Mouse (Mus musculus): ENCODE data around the gene Pde4c. TPM values are rescaled to one million over a fixed set of nuclear protein-coding genes. Genes with fewer than 3 reads are reported as not detected.

Gene Pde4c
- polyA plus RNA-seq, 1 experiment from 2014 or later: 0.23 TPM

GRCm38 (mm10) chr8:70771217-70771616 lies 47.7 kb downstream of the Pde4c start:
- H3K27me3 ChIP-seq (ENCODE audit: control insufficient read depth, insufficient read depth, low read depth, low read length): peaks cover 4% of the 10 kb centered on the region
- H3K4me2 ChIP-seq (ENCODE audit: low read length): no peak overlapping the region
- no peak overlapping the region for H3K27ac ChIP-seq (ENCODE audit: low read length)
- H3K9me3 ChIP-seq (replicated peaks; ENCODE audit: control insufficient read depth, low read length, poor library complexity, severe bottlenecking): no peaks in the 10 kb centered on the region
- no peak overlapping the region for H3K4me3 ChIP-seq (ENCODE audit: low read depth, low read length)
- 92% methylated on average over 7 of the region's 7 CpGs for WGBS
- H3K4me1 ChIP-seq (ENCODE audit: control insufficient read depth, insufficient read depth, low read length): peaks cover 36% of the 10 kb centered on the region
- H3K36me3 ChIP-seq (ENCODE audit: control insufficient read depth, insufficient read depth, low read length): peaks cover 35% of the 10 kb centered on the region
- no peak overlapping the region for H3K9ac ChIP-seq (ENCODE audit: low read depth, low read length)
- ATAC-seq: no peak

GRCm38 (mm10) chr8:70772075-70772474 lies 48.6 kb downstream of the Pde4c start:
- Histone ChIP-seq H3K9ac (ENCODE audit: low read depth, low read length) (no peak overlapping the region), H3K36me3 (ENCODE audit: control insufficient read depth, insufficient read depth, low read length) (peaks cover 35% of the 10 kb centered on the region), H3K4me2 (ENCODE audit: low read length) (no peak overlapping the region), H3K9me3 (replicated peaks; ENCODE audit: control insufficient read depth, low read length, poor library complexity, severe bottlenecking) (no peaks in the 10 kb centered on the region), H3K27me3 (ENCODE audit: control insufficient read depth, insufficient read depth, low read depth, low read length) (peaks cover 4% of the 10 kb centered on the region), H3K27ac (ENCODE audit: low read length) (no peak overlapping the region), H3K4me1 (ENCODE audit: control insufficient read depth, insufficient read depth, low read length) (peaks cover 30% of the 10 kb centered on the region), H3K4me3 (ENCODE audit: low read depth, low read length) (no peak overlapping the region)
- WGBS: 93% methylated on average over 13 of the region's 13 CpGs
- no peak for ATAC-seq

GRCm38 (mm10) chr8:70772890-70773289 lies 49.4 kb downstream of the Pde4c start:
- H3K9ac ChIP-seq (ENCODE audit: low read depth, low read length): no peak overlapping the region; the same call in 1 of the 2 replicates
- no peaks in the 10 kb centered on the region for H3K9me3 ChIP-seq (replicated peaks; ENCODE audit: control insufficient read depth, low read length, poor library complexity, severe bottlenecking)
- H3K4me3 ChIP-seq (ENCODE audit: low read depth, low read length): no peak overlapping the region
- H3K4me1 ChIP-seq (ENCODE audit: control insufficient read depth, insufficient read depth, low read length): peaks cover 35% of the 10 kb centered on the region
- peaks cover under 1% of the 10 kb centered on the region; the same call in 1 of the 2 replicates for H3K27me3 ChIP-seq (ENCODE audit: control insufficient read depth, insufficient read depth, low read depth, low read length)
- no peak overlapping the region for H3K4me2 ChIP-seq (ENCODE audit: low read length)
- H3K27ac ChIP-seq (ENCODE audit: low read length): no peak overlapping the region; the same call in 1 of the 2 replicates
- WGBS: 90% methylated on average over 9 of the region's 9 CpGs
- H3K36me3 ChIP-seq (ENCODE audit: control insufficient read depth, insufficient read depth, low read length): peaks cover 31% of the 10 kb centered on the region
- ATAC-seq: no peak

- Histone ChIP-seq H3K4me2 (ENCODE audit: low read length) (peak overlapping the region; percentile 22; the same call in 1 of the 2 replicates), H3K9me3 (replicated peaks; ENCODE audit: control insufficient read depth, low read length, poor library complexity, severe bottlenecking) (no peaks in the 10 kb centered on the region), H3K9ac (ENCODE audit: low read depth, low read length) (peak overlapping the region; percentile 47), H3K36me3 (ENCODE audit: control insufficient read depth, insufficient read depth, low read length) (peaks cover 30% of the 10 kb centered on the region), H3K27ac (ENCODE audit: low read length) (peak overlapping the region; percentile 58; the same call in 1 of the 2 replicates), H3K4me1 (ENCODE audit: control insufficient read depth, insufficient read depth, low read length) (peaks cover 37% of the 10 kb centered on the region), H3K4me3 (ENCODE audit: low read depth, low read length) (no peak overlapping the region), H3K27me3 (ENCODE audit: control insufficient read depth, insufficient read depth, low read depth, low read length) (no peaks in the 10 kb centered on the region)
- no peak for ATAC-seq
- 76% methylated on average over 5 of the region's 5 CpGs for WGBS
Observed at GRCm38 (mm10) chr8:70773410-70773809, 49.9 kb downstream of the Pde4c start.

GRCm38 (mm10) chr8:70773833-70774232 lies 50.3 kb downstream of the Pde4c start:
- Histone ChIP-seq H3K36me3 (ENCODE audit: control insufficient read depth, insufficient read depth, low read length) (peaks cover 28% of the 10 kb centered on the region), H3K9me3 (replicated peaks; ENCODE audit: control insufficient read depth, low read length, poor library complexity, severe bottlenecking) (no peaks in the 10 kb centered on the region), H3K4me3 (ENCODE audit: low read depth, low read length) (no peak overlapping the region), H3K27me3 (ENCODE audit: control insufficient read depth, insufficient read depth, low read depth, low read length) (no peaks in the 10 kb centered on the region), H3K4me1 (ENCODE audit: control insufficient read depth, insufficient read depth, low read length) (peaks cover 37% of the 10 kb centered on the region), H3K9ac (ENCODE audit: low read depth, low read length) (peak overlapping the region; percentile 47; the same call in 1 of the 2 replicates), H3K4me2 (ENCODE audit: low read length) (peak overlapping the region; percentile 22; the same call in 1 of the 2 replicates), H3K27ac (ENCODE audit: low read length) (peak overlapping the region; percentile 58; the same call in 1 of the 2 replicates)
- no peak for ATAC-seq
- 63% methylated on average over 9 of the region's 9 CpGs for WGBS

- Histone ChIP-seq H3K9me3 (replicated peaks; ENCODE audit: control insufficient read depth, low read length, poor library complexity, severe bottlenecking) (no peaks in the 10 kb centered on the region), H3K27ac (ENCODE audit: low read length) (no peak overlapping the region), H3K36me3 (ENCODE audit: control insufficient read depth, insufficient read depth, low read length) (peaks cover 31% of the 10 kb centered on the region), H3K9ac (ENCODE audit: low read depth, low read length) (peak overlapping the region; percentile 100; the same call in 1 of the 2 replicates), H3K4me2 (ENCODE audit: low read length) (peak overlapping the region; percentile 90; the same call in 1 of the 2 replicates), H3K27me3 (ENCODE audit: control insufficient read depth, insufficient read depth, low read depth, low read length) (no peaks in the 10 kb centered on the region), H3K4me3 (ENCODE audit: low read depth, low read length) (no peak overlapping the region), H3K4me1 (ENCODE audit: control insufficient read depth, insufficient read depth, low read length) (peaks cover 37% of the 10 kb centered on the region)
- no peak for ATAC-seq
- 91% methylated on average over 18 of the region's 18 CpGs for WGBS
Observed at GRCm38 (mm10) chr8:70774740-70775139, 51.2 kb downstream of the Pde4c start.

GRCm38 (mm10) chr8:70775227-70775626 lies 51.7 kb downstream of the Pde4c start:
- H3K36me3 ChIP-seq (ENCODE audit: control insufficient read depth, insufficient read depth, low read length): peaks cover 34% of the 10 kb centered on the region
- peaks cover 37% of the 10 kb centered on the region for H3K4me1 ChIP-seq (ENCODE audit: control insufficient read depth, insufficient read depth, low read length)
- H3K4me2 ChIP-seq (ENCODE audit: low read length): peak overlapping the region; percentile 90
- WGBS: 93% methylated on average over 5 of the region's 5 CpGs
- no peak overlapping the region for H3K27ac ChIP-seq (ENCODE audit: low read length)
- peak overlapping the region; percentile 100 for H3K9ac ChIP-seq (ENCODE audit: low read depth, low read length)
- peak overlapping the region; percentile 88 for H3K4me3 ChIP-seq (ENCODE audit: low read depth, low read length)
- ATAC-seq: no peak
- no peaks in the 10 kb centered on the region for H3K27me3 ChIP-seq (ENCODE audit: control insufficient read depth, insufficient read depth, low read depth, low read length)
- H3K9me3 ChIP-seq (replicated peaks; ENCODE audit: control insufficient read depth, low read length, poor library complexity, severe bottlenecking): no peaks in the 10 kb centered on the region

- Histone ChIP-seq H3K4me1 (ENCODE audit: control insufficient read depth, insufficient read depth, low read length) (peaks cover 37% of the 10 kb centered on the region), H3K36me3 (ENCODE audit: control insufficient read depth, insufficient read depth, low read length) (peaks cover 36% of the 10 kb centered on the region)
- 0 out of 2 replicates have a peak, but pooled peaks have one; percentile 1 for ATAC-seq
Observed at GRCm38 (mm10) chr8:70775851-70776495, 52.5 kb downstream of the Pde4c start.

More at GRCm38 (mm10) chr8:70775851-70776495, 52.5 kb downstream of the Pde4c start:
- Histone ChIP-seq H3K27me3 (ENCODE audit: control insufficient read depth, insufficient read depth, low read depth, low read length) (no peaks in the 10 kb centered on the region), H3K4me2 (ENCODE audit: low read length) (peak overlapping the region; percentile 90), H3K27ac (ENCODE audit: low read length) (peak overlapping the region; percentile 97), H3K9ac (ENCODE audit: low read depth, low read length) (peak overlapping the region; percentile 100), H3K9me3 (replicated peaks; ENCODE audit: control insufficient read depth, low read length, poor library complexity, severe bottlenecking) (no peaks in the 10 kb centered on the region), H3K4me3 (ENCODE audit: low read depth, low read length) (peak overlapping the region; percentile 88)
- WGBS: 2% methylated on average over 34 of the region's 34 CpGs
